Mouse (Mus musculus) ES-E14 (cell line): ENCODE data around the gene Ntm. TPM values are rescaled to one million over a fixed set of nuclear protein-coding genes. Genes with fewer than 3 reads are reported as not detected.

Source experiments
- DNase-seq: peaks from one replicate; pipeline ENCODE4 v3.0.0-alpha.2; 2013; ENCODE audit warnings: low read depth, low spot score
- H3K27ac ChIP-seq: 2 replicates; pipeline ENCODE4 v1.5.1; 2012; ENCODE audit warnings: low read depth, mild to moderate bottlenecking, low read length, moderate library complexity, mixed read lengths; ENCODE audit not compliant: poor library complexity, insufficient read depth, severe bottlenecking
- H3K36me3 ChIP-seq: 2 replicates; pipeline ENCODE4 v1.6.1; 2012; ENCODE audit warnings: mild to moderate bottlenecking, low read length, moderate library complexity, mixed read lengths; ENCODE audit not compliant: control insufficient read depth, poor library complexity, insufficient read depth, severe bottlenecking
- H3K4me1 ChIP-seq, 2 experiments: fragments of 150-350 bp in 1 of 2; sonication (generic) in 1 of 2; 2 replicates each; pipeline ENCODE4 v1.6.1; 2012; ENCODE audit warnings: low read length in 2 of 2, mild to moderate bottlenecking in 1 of 2, mixed read lengths in 1 of 2; ENCODE audit not compliant: control insufficient read depth in 2 of 2, insufficient read depth in 2 of 2, poor library complexity in 1 of 2
- H3K4me3 ChIP-seq, 2 experiments: fragments of 150-350 bp in 1 of 2; sonication (generic) in 1 of 2; 2 replicates each; pipeline ENCODE4 v1.5.1; 2012; ENCODE audit warnings: low read length in 2 of 2, low read depth in 1 of 2, mild to moderate bottlenecking in 1 of 2, mixed read lengths in 1 of 2; ENCODE audit not compliant: insufficient read depth in 1 of 2, poor library complexity in 1 of 2, severe bottlenecking in 1 of 2
- H3K9ac ChIP-seq: 2 replicates; pipeline ENCODE4 v1.6.1; 2012; ENCODE audit warnings: low read depth, mild to moderate bottlenecking, low read length, mixed read lengths; ENCODE audit not compliant: poor library complexity, insufficient read depth, severe bottlenecking
- H3K9me3 ChIP-seq: fragments of 150-350 bp; sonication (generic); 2 replicates; pipeline ENCODE4 v1.6.1; 2012; ENCODE audit warnings: low read depth, mild to moderate bottlenecking, low read length; ENCODE audit not compliant: control insufficient read depth, insufficient read depth
- CHD2 ChIP-seq: IDR thresholded peaks from 2 replicates; pipeline ENCODE4 v1.6.1; 2014; ENCODE audit warnings: mild to moderate bottlenecking, low read depth, low read length, inconsistent platforms
- HCFC1 ChIP-seq: IDR thresholded peaks from 2 replicates; pipeline ENCODE4 v1.6.1; 2012; ENCODE audit warnings: low read length, inconsistent platforms, borderline replicate concordance; ENCODE audit not compliant: insufficient read depth
- MAFK ChIP-seq: IDR thresholded peaks from 2 replicates; pipeline ENCODE4 v1.6.1; 2014; ENCODE audit warnings: mild to moderate bottlenecking, low read depth, low read length, inconsistent platforms; ENCODE audit not compliant: insufficient read depth
- ZC3H11A ChIP-seq: IDR thresholded peaks from 2 replicates; pipeline ENCODE4 v1.6.1; 2012; ENCODE audit warnings: low read depth, mild to moderate bottlenecking, inconsistent platforms, low read length, borderline replicate concordance
- ZNF384 ChIP-seq: IDR thresholded peaks from 2 replicates; pipeline ENCODE4 v1.6.1; 2012; ENCODE audit warnings: low read depth, low read length, inconsistent platforms
- in situ Hi-C, 2 experiments: fragments of 600-800 bp; cut with MboI; formaldehyde crosslinking; loops; one replicate each; pipeline ENCODE4 v1.15.1; 2025; ENCODE audit warnings: low sequenced_read_pairs in 2 of 2, inconsistent platforms in 1 of 2; ENCODE audit not compliant: unreplicated experiment in 2 of 2
- total RNA-seq: library from RNA; depleted of rRNA; stranded (reverse); fragments of 300-350 nt; gene quantifications from 2 replicates; pipeline ENCODE4 v1.2.3, GENCODE M21; 2012

The Ntm gene
- total RNA-seq, 1 experiment, result 0.67 TPM

GRCm38 (mm10) chr9:29250813-29251212 lies 712.1 kb downstream of the Ntm start:
- H3K36me3 ChIP-seq, result no peaks in the 10 kb centered on the region

GRCm38 (mm10) chr9:29247812-29248211 lies 715.1 kb downstream of the Ntm start:
- DNase-seq, result no peak
- in situ Hi-C loops, result no loop called here
- Histone ChIP-seq H3K36me3 (no peaks in the 10 kb centered on the region), H3K27ac (no peak overlapping the region), H3K4me3 (no peak overlapping the region), H3K9me3 (no peaks in the 10 kb centered on the region), H3K9ac (no peak overlapping the region), H3K4me1 (no peaks in the 10 kb centered on the region)
- no peak for TF ChIP-seq ZNF384
- no peak for TF ChIP-seq ZC3H11A
- TF ChIP-seq MAFK, result no peak

More at GRCm38 (mm10) chr9:29250813-29251212, 712.1 kb downstream of the Ntm start:
- no peak for TF ChIP-seq HCFC1
- no peak for TF ChIP-seq MAFK
- no peak for TF ChIP-seq ZC3H11A
- no peak for TF ChIP-seq CHD2
- no peak for TF ChIP-seq ZNF384
- in situ Hi-C loops, result no loop called here
- H3K4me1 ChIP-seq, result no peaks in the 10 kb centered on the region
- DNase-seq, result peak; percentile 8
- H3K9me3 ChIP-seq, result no peaks in the 10 kb centered on the region
- no peak overlapping the region for H3K4me3 ChIP-seq
- no peak overlapping the region for H3K9ac ChIP-seq
- H3K27ac ChIP-seq, result no peak overlapping the region

- Histone ChIP-seq H3K4me1 (no peaks in the 10 kb centered on the region), H3K9ac (no peak overlapping the region), H3K36me3 (no peaks in the 10 kb centered on the region), H3K9me3 (no peaks in the 10 kb centered on the region), H3K27ac (no peak overlapping the region), H3K4me3 (no peak overlapping the region)
- TF ChIP-seq ZC3H11A (no peak), ZNF384 (no peak), MAFK (no peak), CHD2 (no peak), HCFC1 (no peak)
- DNase-seq, result no peak
- in situ Hi-C loops, result no loop called here
These were observed 718.9 kb downstream of the Ntm start for GRCm38 (mm10) chr9:29244006-29244405.

- Histone ChIP-seq H3K4me3 (no peak overlapping the region), H3K9ac (no peak overlapping the region), H3K36me3 (no peaks in the 10 kb centered on the region), H3K9me3 (no peaks in the 10 kb centered on the region), H3K4me1 (no peaks in the 10 kb centered on the region), H3K27ac (no peak overlapping the region)
- in situ Hi-C loops, result no loop called here
- no peak for DNase-seq
- no peak for TF ChIP-seq HCFC1
- no peak for TF ChIP-seq ZC3H11A
- no peak for TF ChIP-seq ZNF384
- TF ChIP-seq CHD2, result no peak
- TF ChIP-seq MAFK, result no peak
These were observed 720.2 kb downstream of the Ntm start for GRCm38 (mm10) chr9:29242497-29243422.

- Histone ChIP-seq H3K36me3 (no peaks in the 10 kb centered on the region), H3K9ac (no peak overlapping the region), H3K4me3 (no peak overlapping the region), H3K9me3 (no peaks in the 10 kb centered on the region), H3K4me1 (no peaks in the 10 kb centered on the region), H3K27ac (no peak overlapping the region)
- in situ Hi-C loops, result no loop called here
- no peak for TF ChIP-seq HCFC1
- no peak for TF ChIP-seq ZC3H11A
- no peak for TF ChIP-seq ZNF384
- TF ChIP-seq CHD2, result no peak
- TF ChIP-seq MAFK, result no peak
- no peak for DNase-seq
These were observed 722.1 kb downstream of the Ntm start for GRCm38 (mm10) chr9:29240797-29241196.
